Mouse (Mus musculus) ES-Bruce4 (cell line): ENCODE results near the gene Popdc2.

Experiments
- CTCF ChIP-seq: IDR thresholded peaks from one replicate; pipeline ENCODE4 v1.8.1; 2011; ENCODE audit warnings: low read depth, low read length
- EP300 ChIP-seq: IDR thresholded peaks from 2 replicates; pipeline ENCODE4 v1.6.1; 2011; ENCODE audit warnings: low read depth, low read length; ENCODE audit not compliant: insufficient read depth
- POLR2A ChIP-seq: IDR thresholded peaks from one replicate; pipeline ENCODE4 v1.8.1; 2011; ENCODE audit warnings: low read length; ENCODE audit not compliant: insufficient read depth

- TF ChIP-seq POLR2A: no peak
- TF ChIP-seq CTCF: no peak
- no peak for TF ChIP-seq EP300
Measured at GRCm38 (mm10) chr16:38378591-38378990, 16.6 kb downstream of the Popdc2 start.
